Mouse (Mus musculus) layer of hippocampus, adult 9-10 months (tissue): ENCODE data around the gene Bace1.
"Not testable (repeated sequence)": the region's sequence is repeated elsewhere in the genome, so short reads cannot be mapped to it uniquely, and the experiment has no call there.

Source experiments
- DNase-seq: peaks from one replicate; pipeline ENCODE4 v3.0.0; 2022; ENCODE audit warnings: low spot score

The Bace1 gene

GRCm38 (mm10) chr9:45838069-45838433, 329 bp upstream of the Bace1 start:
- DNase-seq = no peak

GRCm38 (mm10) chr9:45839139-45839981, 980 bp downstream of the Bace1 start:
- no peak for DNase-seq

DNA sequence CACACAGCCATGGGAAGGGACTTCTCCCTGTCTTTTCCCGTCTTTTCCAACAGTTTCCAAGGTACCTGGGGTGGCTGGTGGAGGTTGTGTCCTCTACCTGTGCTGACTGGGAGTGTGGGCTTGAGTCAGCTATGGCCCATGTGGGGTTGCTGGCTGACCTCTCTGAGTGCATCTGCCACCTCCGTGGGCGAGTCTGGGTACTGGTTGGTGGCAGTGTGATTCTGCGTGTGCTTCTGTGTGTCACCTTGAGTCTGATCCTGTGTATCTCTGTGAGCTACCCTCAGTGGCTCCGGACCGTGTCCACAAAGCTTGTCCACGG, 1.6 kb downstream of the Bace1 start:
- DNase-seq = no peak

GRCm38 (mm10) chr9:45840331-45840730, 2.0 kb downstream of the Bace1 start:
- DNase-seq = no peak

DNA sequence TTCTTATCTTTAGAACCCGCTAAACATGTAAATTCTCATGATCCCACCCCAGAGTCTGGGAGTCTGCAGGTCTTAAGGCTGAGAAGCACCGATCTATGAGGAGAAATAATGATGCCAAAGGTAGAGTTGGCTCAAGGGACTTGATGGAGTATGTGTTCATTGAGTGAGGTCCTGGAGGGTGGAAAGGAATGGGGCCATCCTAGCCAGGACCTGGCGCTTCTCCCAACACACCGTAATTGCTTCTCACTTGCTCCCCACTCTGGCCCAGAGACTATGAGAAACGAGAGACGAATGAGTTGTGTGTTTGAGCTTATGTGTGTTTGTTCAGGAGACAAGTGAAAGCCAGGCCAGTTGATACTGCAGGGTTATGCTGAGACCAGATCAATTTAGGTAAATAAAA, 3.1 kb downstream of the Bace1 start:
- no peak for DNase-seq

DNA sequence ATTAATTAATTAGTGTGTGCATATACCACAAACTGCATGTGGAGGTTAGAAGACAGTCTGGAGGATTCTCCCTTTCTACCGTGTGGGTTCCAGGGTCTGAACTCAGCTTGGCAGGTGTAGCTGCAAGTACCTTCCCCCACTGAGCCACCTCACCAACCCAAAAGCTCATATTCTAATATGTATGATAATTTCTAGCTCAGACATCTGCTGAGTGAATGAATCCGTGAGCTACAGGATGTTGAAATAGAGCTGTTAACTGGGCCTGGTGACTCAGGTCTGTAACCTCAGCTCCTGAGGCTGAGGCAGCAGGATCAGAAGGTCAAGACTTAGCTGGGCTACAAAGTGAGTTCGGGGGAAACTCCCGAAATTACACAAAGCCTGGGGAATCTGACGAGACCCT, 4.6 kb downstream of the Bace1 start:
- DNase-seq = no peak

DNA sequence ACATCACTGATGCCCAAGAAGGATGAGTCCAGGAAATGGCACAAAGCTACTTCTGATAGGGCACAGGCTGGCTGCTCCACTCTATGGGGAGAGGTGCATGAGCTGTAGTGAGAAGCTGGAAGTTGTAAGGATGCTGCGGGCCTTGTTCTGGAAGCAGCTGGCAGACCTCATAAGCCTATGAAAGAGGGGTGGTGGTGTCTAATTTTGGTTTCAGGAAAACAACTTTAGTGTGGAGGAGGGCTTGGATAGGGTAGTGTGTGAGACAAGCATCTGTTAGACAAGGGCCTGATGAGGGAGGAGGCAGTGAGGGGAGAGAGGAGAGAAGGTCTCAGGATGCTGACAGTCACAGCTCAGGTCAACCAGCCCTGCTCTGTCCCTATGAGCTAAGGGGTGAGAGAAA, 5.4 kb downstream of the Bace1 start:
- DNase-seq = no peak

GRCm38 (mm10) chr9:45845541-45845940, 7.2 kb downstream of the Bace1 start:
- DNase-seq = no peak

GRCm38 (mm10) chr9:45846176-45846575, 7.8 kb downstream of the Bace1 start:
- not testable (repeated sequence) for DNase-seq

GRCm38 (mm10) chr9:45846891-45847460, 8.6 kb downstream of the Bace1 start:
- DNase-seq = no peak

DNA sequence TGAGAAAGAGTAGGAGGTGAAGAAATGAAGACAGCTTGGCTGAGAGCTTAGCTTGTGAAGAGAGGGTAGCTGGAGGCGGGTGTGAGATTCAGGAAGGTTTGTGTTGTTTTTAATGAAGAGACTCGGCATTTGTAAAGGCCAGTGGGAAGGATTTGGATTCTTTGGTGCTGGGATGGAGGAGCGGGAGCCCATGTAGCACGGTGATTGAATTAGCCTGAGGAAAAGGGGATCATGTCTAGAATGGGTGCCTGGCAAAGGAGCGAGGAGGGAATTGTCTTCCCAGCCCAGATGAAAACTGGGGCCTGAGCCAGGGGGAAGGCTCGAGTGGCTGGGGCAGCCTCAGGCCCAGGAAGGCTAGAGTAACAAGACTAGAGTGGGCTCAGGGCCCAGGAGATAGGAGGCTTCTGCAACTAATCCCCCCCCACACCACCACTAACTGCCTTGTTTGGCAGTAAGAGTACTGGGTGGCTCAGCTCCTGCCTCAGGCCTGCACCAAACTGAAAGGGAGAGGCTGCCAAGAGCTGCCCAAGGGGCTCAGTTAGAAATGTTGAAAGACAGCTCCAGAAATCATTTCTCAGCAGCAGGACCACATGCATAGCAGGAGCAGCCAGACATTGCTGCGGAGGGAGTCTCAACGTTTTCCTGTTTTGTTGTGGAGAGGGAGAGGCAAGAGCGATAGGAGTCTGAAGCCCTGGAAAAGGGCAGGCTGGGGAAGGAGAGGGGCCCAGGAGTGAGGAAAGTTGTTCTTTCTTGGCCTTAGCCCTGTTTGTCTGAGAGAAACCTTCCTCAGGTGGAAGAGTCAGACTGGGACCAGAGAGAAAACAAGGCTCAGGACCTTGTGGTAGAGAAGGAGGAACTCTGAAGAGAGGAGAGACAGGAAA, 11.4 kb downstream of the Bace1 start:
- DNase-seq = no peak

DNA sequence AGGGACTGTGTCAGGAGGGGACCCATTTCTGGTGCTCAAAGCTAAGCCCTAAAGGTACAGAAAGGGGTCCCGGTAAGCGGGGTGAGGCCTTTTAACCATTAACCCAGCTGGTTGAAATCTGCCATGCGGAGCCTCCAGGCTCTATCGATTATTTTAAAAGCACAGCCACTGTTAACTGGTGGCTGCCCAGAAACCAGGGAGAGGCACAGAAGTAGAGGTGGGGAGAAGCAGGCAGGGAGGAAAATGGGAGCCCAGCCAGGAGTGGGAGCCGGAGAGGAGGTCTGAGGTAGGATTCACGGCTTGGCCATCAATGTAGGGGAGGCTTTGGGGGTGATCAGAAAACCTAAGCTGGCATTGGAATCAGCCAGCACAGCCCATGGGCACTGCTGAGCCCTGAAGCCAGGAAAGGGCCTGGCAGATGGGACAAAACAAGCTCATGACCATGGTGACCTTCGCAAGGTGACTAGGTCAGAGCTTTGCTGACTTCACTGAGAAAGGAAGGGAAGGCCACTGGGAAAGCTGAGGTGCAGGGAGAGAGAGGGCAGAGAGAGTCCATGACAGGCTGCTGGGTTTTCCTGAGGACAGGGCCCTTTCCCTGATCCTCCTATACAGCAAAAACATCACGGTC, 12.3 kb downstream of the Bace1 start:
- DNase-seq = no peak

- DNase-seq = no peak
Observed at GRCm38 (mm10) chr9:45851330-45851729, 12.9 kb downstream of the Bace1 start.

- no peak for DNase-seq
Observed at GRCm38 (mm10) chr9:45851776-45852175, 13.4 kb downstream of the Bace1 start.

DNA sequence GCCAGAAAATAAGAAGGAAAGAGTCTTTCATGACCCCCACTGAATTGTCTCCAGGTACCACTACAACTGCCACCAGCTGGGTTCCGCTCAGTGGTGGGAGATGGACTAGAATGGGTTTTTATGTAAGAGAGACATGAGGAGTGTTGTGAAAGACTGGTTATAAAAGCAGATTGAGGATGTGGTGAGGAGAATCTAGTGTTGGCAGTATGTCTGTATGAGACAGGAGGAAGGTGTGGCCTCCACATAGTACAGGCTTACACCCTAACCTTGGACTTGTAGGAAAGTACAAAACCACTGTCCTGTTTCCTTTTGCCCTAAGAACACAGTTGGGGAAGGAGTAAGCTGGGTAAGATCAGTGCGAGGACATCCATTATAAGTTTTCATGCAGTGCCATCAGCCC, 15.3 kb downstream of the Bace1 start:
- DNase-seq = no peak

DNA sequence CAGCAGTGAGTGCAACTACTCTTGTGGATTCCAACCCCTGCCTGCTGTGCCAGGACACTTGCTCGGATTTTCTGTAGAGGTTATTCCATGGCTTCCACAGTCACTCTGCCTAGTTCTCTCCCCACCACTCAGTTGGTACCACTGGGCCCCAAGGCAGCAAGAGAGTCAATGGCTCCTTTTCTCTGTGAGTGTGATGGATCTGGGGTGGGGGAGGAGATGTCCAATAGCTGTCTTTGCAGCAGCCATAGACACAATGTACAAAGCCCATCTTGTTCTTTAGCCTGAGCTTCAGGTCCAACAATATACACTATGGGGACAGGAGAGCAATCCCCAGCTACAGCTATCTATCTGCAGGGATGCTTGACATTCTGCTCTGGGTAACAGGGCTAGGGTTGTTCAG, 15.8 kb downstream of the Bace1 start:
- DNase-seq = no peak

GRCm38 (mm10) chr9:45859364-45859763, 21.0 kb downstream of the Bace1 start:
- DNase-seq = no peak

DNA sequence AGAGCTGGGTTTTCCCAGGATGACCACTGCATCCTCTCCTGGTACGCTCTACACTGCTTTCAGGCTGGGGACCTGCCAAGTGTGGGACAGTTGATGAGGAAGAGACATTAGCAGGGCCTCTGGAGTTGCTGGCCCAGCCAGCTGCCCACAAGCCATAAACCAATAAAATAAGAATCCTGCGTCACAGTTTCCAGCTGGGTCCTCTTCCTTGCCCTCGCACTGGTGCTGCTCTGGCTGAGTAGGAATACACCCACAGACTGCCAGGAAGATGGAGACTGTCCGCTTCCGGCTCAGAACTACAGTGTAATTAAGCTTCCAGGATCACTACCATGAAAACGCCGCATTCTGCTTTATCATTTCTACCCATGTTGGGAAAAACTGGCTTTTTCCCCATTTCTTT, 23.4 kb downstream of the Bace1 start:
- DNase-seq = no peak

DNA sequence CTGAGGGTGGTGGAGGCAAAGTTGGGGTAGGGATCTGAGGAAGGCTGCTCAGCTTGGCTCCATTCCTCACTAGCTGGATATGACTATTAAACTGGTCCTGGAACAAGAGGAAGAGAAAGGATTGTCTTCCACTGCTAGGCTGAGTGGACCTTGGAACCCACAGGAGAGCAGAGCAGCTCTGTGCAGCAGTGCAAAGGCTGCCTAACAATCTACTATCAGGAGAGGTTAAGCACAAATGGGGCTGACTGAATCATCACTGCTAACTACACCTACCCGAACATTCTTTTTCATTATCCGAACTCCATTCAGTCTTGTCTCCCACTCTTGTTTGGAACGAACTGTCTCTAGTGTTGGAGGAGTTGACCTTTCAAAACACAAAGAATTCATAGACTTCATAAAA, 30.8 kb downstream of the Bace1 start:
- DNase-seq = no peak

DNA sequence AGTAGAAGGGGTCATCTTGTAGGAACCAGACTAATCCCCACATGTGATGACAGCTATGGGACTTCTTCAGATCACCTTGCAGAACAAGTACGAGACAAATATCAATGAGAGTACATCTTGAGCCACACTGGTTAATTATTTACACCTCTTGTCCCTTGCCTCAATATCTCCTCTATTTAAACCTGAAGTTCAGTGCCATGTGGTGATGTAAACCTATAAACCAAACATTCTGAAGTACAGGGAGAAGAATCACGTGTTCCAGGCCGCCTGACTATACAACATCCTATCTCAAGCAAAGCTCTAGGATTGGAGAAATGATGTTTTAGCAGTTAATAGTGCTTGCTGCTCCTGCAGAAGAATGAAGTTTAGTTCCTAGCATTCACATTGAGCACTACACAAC, 31.9 kb downstream of the Bace1 start:
- no peak for DNase-seq

DNA sequence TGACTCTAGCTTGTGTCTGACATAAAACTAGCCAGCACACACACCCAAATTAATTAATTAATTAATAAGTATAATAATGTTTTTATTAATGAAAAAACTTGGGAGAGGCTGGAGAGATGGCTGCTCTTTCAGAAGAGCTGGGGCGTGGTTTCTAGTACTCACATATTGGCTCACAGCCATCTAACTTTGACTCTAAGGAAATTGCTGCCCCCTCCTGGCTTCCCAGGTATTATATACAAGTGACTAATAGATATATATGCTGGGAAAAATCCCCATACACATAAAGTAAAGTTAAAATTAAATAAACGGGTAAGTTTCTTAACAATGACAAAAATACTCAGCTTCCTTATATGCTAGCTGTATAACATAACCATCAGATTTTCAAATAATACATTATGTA, 39.5 kb downstream of the Bace1 start:
- no peak for DNase-seq

GRCm38 (mm10) chr9:45893681-45894080, 55.3 kb downstream of the Bace1 start:
- no peak for DNase-seq

GRCm38 (mm10) chr9:45905196-45905595, 66.8 kb downstream of the Bace1 start:
- no peak for DNase-seq
